Mouse (Mus musculus) telencephalon, adult 2 months (tissue): ENCODE measurements around the gene Palmd.
A peak's percentile ranks its signal among the peaks of the same experiment; 100 is the strongest.

Experiments
- DNase-seq: peaks from one replicate; pipeline ENCODE4 v3.0.0-alpha.2; 2011; ENCODE audit warnings: low read depth, low spot score

Gene Palmd

GRCm38 (mm10) chr3:116968540-116968997, at the start of gene Palmd:
TSS of gene Palmd (minus strand) at chr3:116968987.
- DNase-seq, result peak; percentile 43

- DNase-seq, result no peak
Observed at GRCm38 (mm10) chr3:117010182-117010581, 41.4 kb upstream of the Palmd start.

- peak; percentile 88 for DNase-seq
Observed at GRCm38 (mm10) chr3:117007340-117007739, 38.6 kb upstream of the Palmd start.

GRCm38 (mm10) chr3:117006636-117007035, 37.8 kb upstream of the Palmd start:
- DNase-seq, result no peak

GRCm38 (mm10) chr3:117003379-117003778, 34.6 kb upstream of the Palmd start:
- DNase-seq, result no peak

GRCm38 (mm10) chr3:117001686-117002485, 33.1 kb upstream of the Palmd start:
- no peak for DNase-seq

GRCm38 (mm10) chr3:116993011-116993410, 24.2 kb upstream of the Palmd start:
- DNase-seq, result no peak

GRCm38 (mm10) chr3:116991180-116991579, 22.4 kb upstream of the Palmd start:
- no peak for DNase-seq

- DNase-seq, result no peak
Observed at GRCm38 (mm10) chr3:116988221-116988620, 19.4 kb upstream of the Palmd start.

GRCm38 (mm10) chr3:116986451-116986850, 17.7 kb upstream of the Palmd start:
- DNase-seq, result no peak

- DNase-seq, result peak; percentile 94
Observed at GRCm38 (mm10) chr3:116985741-116986140, 17.0 kb upstream of the Palmd start.

- no peak for DNase-seq
Observed at GRCm38 (mm10) chr3:116985042-116985455, 16.3 kb upstream of the Palmd start.

GRCm38 (mm10) chr3:116981811-116982575, 13.2 kb upstream of the Palmd start:
- no peak for DNase-seq

- no peak for DNase-seq
Observed at GRCm38 (mm10) chr3:116969786-116970185, 999 bp upstream of the Palmd start.

GRCm38 (mm10) chr3:116969003-116969402, 216 bp upstream of the Palmd start:
- no peak for DNase-seq

- DNase-seq, result no peak
Observed at GRCm38 (mm10) chr3:116967967-116968366, 820 bp downstream of the Palmd start, which contains the start of gene 4930455H04Rik. TSS of gene 4930455H04Rik (plus strand) at chr3:116968267.

- DNase-seq, result no peak
Observed at GRCm38 (mm10) chr3:116967436-116967835, 1.4 kb downstream of the Palmd start.

- no peak for DNase-seq
Observed at GRCm38 (mm10) chr3:116966800-116967199, 2.0 kb downstream of the Palmd start.

GRCm38 (mm10) chr3:116966225-116966624, 2.6 kb downstream of the Palmd start:
- DNase-seq, result peak; percentile 73

GRCm38 (mm10) chr3:116964426-116964825, 4.4 kb downstream of the Palmd start:
- DNase-seq, result no peak

- DNase-seq, result no peak
Observed at GRCm38 (mm10) chr3:116963213-116963612, 5.6 kb downstream of the Palmd start.

GRCm38 (mm10) chr3:116961354-116962142, 7.2 kb downstream of the Palmd start:
- DNase-seq, result no peak
